Comparison of ENCODE assay signal across 7 mouse cellular contexts in genomic region chr3:101206172-101206571, GRCm38 (mm10).
DNase-seq lines count a peak whose midpoint lies in the region.

No protein-coding gene starts in this region.

- peak; percentile 5 for DNase-seq in MEL-GATA-1-ER (ENCODE audit: extremely low read depth, low read depth)
- DNase-seq in adrenal gland, adult 8-10 months = peak; percentile 9
- DNase-seq in cerebellum, postnatal 10 days = peak; percentile 51 to 57
- peak; percentile 94 for DNase-seq in heart, adult 11 months
- DNase-seq in kidney, postnatal 25 days = peak; percentile 27 to 52
- peak; percentile 50 for DNase-seq in lung, postnatal 36 days
- DNase-seq in thymus, postnatal 14 days = peak; percentile 65

Comparison
In these comparisons a context has a peak if more than half of its experiments do, and no peak if none do; other contexts are left out.
1. Peak in every context shown above with its lines: DNase-seq.
2. DNase-seq: peak in every context shown above with its lines; median percentile 94 in heart, adult 11 months; 65 in thymus, postnatal 14 days; 54 in cerebellum, postnatal 10 days; 50 in lung, postnatal 36 days; 40 in kidney, postnatal 25 days; 9 in adrenal gland, adult 8-10 months; 5 in MEL-GATA-1-ER.